Mouse (Mus musculus) erythroblast, embryonic 14.5 days (primary cell): ENCODE results near the gene Cenps.

Experiments used
- GATA1 ChIP-seq: IDR thresholded peaks from 2 replicates; pipeline ENCODE4 v1.6.1; 2012; ENCODE audit warnings: low read length, inconsistent platforms, mixed read lengths
- TAL1 ChIP-seq: IDR thresholded peaks from 3 replicates; pipeline ENCODE4 v1.6.1; 2012; ENCODE audit warnings: low read length, inconsistent platforms, mixed read lengths

GRCm38 (mm10) chr4:149101456-149101855, 36.0 kb downstream of the Cenps start:
- no peak for TF ChIP-seq TAL1
- no peak for TF ChIP-seq GATA1
